13 mouse cellular contexts compared by ENCODE assay signal in genomic region chr1:92086841-92087240, GRCm38 (mm10).
DNase-seq lines count a peak whose midpoint lies in the region; ATAC-seq and TF ChIP-seq lines count a peak whose summit lies in the region.
"Had no signal": no experiment of that assay in that cellular context is flagged by ENCODE, and none has a peak within 500 bp of the region (broad histone marks: within the 10 kb centered on the region; RNA-seq: fewer than 3 reads in every experiment).

No protein-coding gene starts in this region.

- intact Hi-C loops in gastrocnemius, adult 2 months (cut with DNase I) = loop anchor here (5.0 kb wide), 1 partner anchor 35 kb away; no protein-coding TSS in a partner anchor
- intact Hi-C loops in gastrocnemius, postnatal 14 days (cut with DNase I; ENCODE audit: low total_unique reads) = no loop called here

- ATAC-seq in megakaryocyte, adult 5-6 weeks (ENCODE audit: poor library complexity, severe bottlenecking) = 0 out of 2 replicates have a peak, but pooled peaks have one; percentile 6
- ATAC-seq in midbrain, postnatal 0 days (ENCODE audit: low FRiP score) = no peak
- ATAC-seq: hindbrain, postnatal 0 days; liver, embryonic 12.5 days had no signal

- peak overlapping the region; percentile 69 for H3K27ac ChIP-seq in gastrocnemius, adult 2 months
- H3K27ac ChIP-seq in midbrain, postnatal 0 days (ENCODE audit: low read depth, low read length) = no peak overlapping the region
- H3K27ac ChIP-seq: hindbrain, postnatal 0 days; liver, embryonic 12.5 days had no signal

- DNase-seq in gastrocnemius, adult 2 months = peak; percentile 52
- DNase-seq in gastrocnemius, postnatal 14 days = no peak
- DNase-seq in Muller cell, postnatal 12 days (ENCODE audit: inconsistent ontology term) = peak; percentile 36
- DNase-seq in brain, adult 2 months (ENCODE audit: low read depth, low spot score) = peak; percentile 31
- DNase-seq in midbrain, postnatal 0 days (ENCODE audit: low spot score) = no peak
- no peak for DNase-seq in kidney, adult 8-10 months
- DNase-seq: cerebellum, adult 11-12 months; right cerebral cortex, adult 18-20 months had no signal

- WGBS in midbrain, postnatal 0 days = 80% methylated on average over 4 of the region's 4 CpGs

- H3K36me3 ChIP-seq in midbrain, postnatal 0 days (ENCODE audit: insufficient read depth, low read length) = no peaks in the 10 kb centered on the region
- H3K36me3 ChIP-seq: kidney, embryonic 15.5 days; liver, embryonic 12.5 days; neural tube, embryonic 13.5 days had no signal

- no peak overlapping the region for H3K4me2 ChIP-seq in midbrain, postnatal 0 days (ENCODE audit: low read depth, low read length, poor library complexity, severe bottlenecking)
- H3K4me2 ChIP-seq: kidney, embryonic 15.5 days; liver, embryonic 12.5 days; neural tube, embryonic 13.5 days had no signal

- no peak for TF ChIP-seq CTCF in gastrocnemius, adult 2 months (IDR thresholded peaks at IDR 0.05)
- TF ChIP-seq CTCF in midbrain, postnatal 0 days (IDR thresholded peaks at IDR 0.05) = no peak

- H3K27me3 ChIP-seq in midbrain, postnatal 0 days (ENCODE audit: insufficient read depth, low read length) = no peaks in the 10 kb centered on the region
- H3K27me3 ChIP-seq: kidney, embryonic 15.5 days; liver, embryonic 12.5 days; neural tube, embryonic 13.5 days had no signal

- H3K4me3 ChIP-seq in gastrocnemius, adult 2 months = no peak overlapping the region
- H3K4me3 ChIP-seq in midbrain, postnatal 0 days (ENCODE audit: low read depth, low read length) = no peak overlapping the region
- H3K4me3 ChIP-seq: kidney, embryonic 15.5 days; liver, embryonic 12.5 days; neural tube, embryonic 13.5 days had no signal

- H3K9ac ChIP-seq in midbrain, postnatal 0 days (replicated peaks; ENCODE audit: low read length, poor library complexity, severe bottlenecking) = no peak overlapping the region
- H3K9ac ChIP-seq: kidney, embryonic 15.5 days; liver, embryonic 12.5 days; neural tube, embryonic 13.5 days had no signal

- no peaks in the 10 kb centered on the region for H3K9me3 ChIP-seq in midbrain, postnatal 0 days (ENCODE audit: low read length)
- H3K9me3 ChIP-seq: kidney, embryonic 15.5 days; liver, embryonic 12.5 days; neural tube, embryonic 13.5 days had no signal

- H3K4me1 ChIP-seq in midbrain, postnatal 0 days (ENCODE audit: insufficient read depth, low read length) = no peaks in the 10 kb centered on the region

Comparison
In these comparisons a context has a peak if more than half of its experiments do, and no peak if none do; other contexts are left out.
1. DNase-seq: peak in gastrocnemius, adult 2 months (single experiment), Muller cell, postnatal 12 days (single experiment) and brain, adult 2 months (single experiment); none in gastrocnemius, postnatal 14 days (single experiment), midbrain, postnatal 0 days (single experiment) and kidney, adult 8-10 months (0 of 2).